Mouse (Mus musculus): Measurements from ENCODE around the gene Actl11. TPM values are rescaled to one million over a fixed set of nuclear protein-coding genes. Genes with fewer than 3 reads are reported as not detected.

Actl11 gene
- polyA plus RNA-seq, 1 experiment from 2014 or later, result not detected

Other genes starting within 250 kb of the Actl11 start
- gene Gnat1, start 248.8 kb upstream of the Actl11 start, polyA plus RNA-seq (2018), result not detected in 3 replicates
- 0.08 to 0.93 TPM in 2 of 3 replicates, not detected in the other for gene Sema3f, start 218.0 kb upstream of the Actl11 start, polyA plus RNA-seq (2018)
- 48.8 to 74.7 TPM (median 61.8 TPM) in 3 replicates for gene Rbm5, start 157.5 kb upstream of the Actl11 start, polyA plus RNA-seq (2018)
- gene Rbm6, start 55.2 kb upstream of the Actl11 start, polyA plus RNA-seq (2018), result 41.6 to 90.8 TPM (median 45.5 TPM) in 3 replicates
- 8.2 to 10.9 TPM (median 8.7 TPM) in 3 replicates for gene Mon1a, start 40.3 kb upstream of the Actl11 start, polyA plus RNA-seq (2018)
- not detected in 3 replicates for gene Mst1r, start 21.6 kb upstream of the Actl11 start, polyA plus RNA-seq (2018)
- gene Camkv, start 7.2 kb downstream of the Actl11 start, polyA plus RNA-seq (2018), result not detected in 3 replicates
- 0.43 to 3.0 TPM (median 1.1 TPM) in 3 replicates for gene Traip, start 21.7 kb downstream of the Actl11 start, polyA plus RNA-seq (2018)
- 33.6 to 130 TPM (median 36.8 TPM) in 3 replicates for gene Uba7, start 47.0 kb downstream of the Actl11 start, polyA plus RNA-seq (2018)
- 0.16 to 0.26 TPM in 2 of 3 replicates, not detected in the other for gene Gm20661, start 54.6 kb downstream of the Actl11 start, polyA plus RNA-seq (2018)
- 5.7 to 14.7 TPM (median 13.6 TPM) in 3 replicates for gene Inka1, start 57.4 kb downstream of the Actl11 start, polyA plus RNA-seq (2018)
- 0.30 to 2.2 TPM in 2 of 3 replicates, not detected in the other for gene Cdhr4, start 64.0 kb downstream of the Actl11 start, polyA plus RNA-seq (2018)
- gene Gm20662, start 67.9 kb downstream of the Actl11 start, polyA plus RNA-seq (2018), result 1.0 to 1.3 TPM in 2 of 3 replicates, not detected in the other
- 34.5 to 93.7 TPM (median 45.4 TPM) in 3 replicates for gene Ip6k1, start 74.0 kb downstream of the Actl11 start, polyA plus RNA-seq (2018)
- gene Gmppb, start 120.8 kb downstream of the Actl11 start, polyA plus RNA-seq (2018), result 5.4 to 20.7 TPM (median 8.9 TPM) in 3 replicates
- gene Amigo3, start 124.7 kb downstream of the Actl11 start, polyA plus RNA-seq (2018), result 0.29 to 1.1 TPM (median 0.97 TPM) in 3 replicates
- 0.09 to 0.19 TPM in 2 of 3 replicates, not detected in the other for gene Mst1, start 152.0 kb downstream of the Actl11 start, polyA plus RNA-seq (2018)
- gene Rnf123, start 154.9 kb downstream of the Actl11 start, polyA plus RNA-seq (2018), result 16.0 to 22.0 TPM (median 16.5 TPM) in 3 replicates
- 30.5 to 37.0 TPM (median 32.8 TPM) in 3 replicates for gene Apeh, start 166.1 kb downstream of the Actl11 start, polyA plus RNA-seq (2018)

All from macrophage (primary cell).